Mouse (Mus musculus): ENCODE results near the gene Il18bp.

Il18bp gene

DNA sequence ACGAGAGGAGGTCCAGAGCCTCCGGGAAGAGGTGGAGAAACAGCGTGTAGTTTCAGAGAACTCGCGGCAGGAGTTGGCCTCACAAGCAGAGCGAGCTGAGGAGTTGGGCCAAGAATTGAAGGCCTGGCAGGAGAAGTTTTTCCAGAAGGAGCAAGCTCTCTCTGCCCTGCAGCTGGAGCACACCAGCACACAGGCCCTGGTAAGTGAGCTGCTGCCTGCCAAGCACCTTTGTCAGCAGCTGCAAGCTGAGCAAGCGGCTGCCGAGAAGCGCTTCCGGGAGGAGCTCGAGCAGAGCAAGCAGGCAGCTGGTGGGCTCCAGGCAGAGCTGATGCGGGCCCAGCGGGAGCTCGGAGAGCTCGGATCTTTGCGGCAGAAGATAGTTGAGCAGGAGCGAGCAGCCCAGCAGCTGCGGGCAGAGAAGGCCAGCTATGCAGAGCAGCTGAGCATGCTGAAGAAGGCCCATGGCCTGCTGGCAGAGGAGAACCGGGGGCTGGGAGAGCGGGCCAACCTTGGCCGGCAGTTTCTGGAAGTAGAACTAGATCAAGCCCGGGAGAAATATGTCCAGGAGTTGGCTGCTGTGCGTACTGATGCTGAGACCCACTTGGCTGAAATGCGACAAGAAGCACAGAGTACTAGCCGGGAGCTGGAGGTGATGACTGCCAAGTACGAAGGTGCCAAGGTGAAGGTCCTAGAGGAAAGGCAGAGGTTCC lies 17.4 kb downstream of the Il18bp start:
- no peak for DNase-seq (ENCODE audit: low read depth, low spot score)

DNA sequence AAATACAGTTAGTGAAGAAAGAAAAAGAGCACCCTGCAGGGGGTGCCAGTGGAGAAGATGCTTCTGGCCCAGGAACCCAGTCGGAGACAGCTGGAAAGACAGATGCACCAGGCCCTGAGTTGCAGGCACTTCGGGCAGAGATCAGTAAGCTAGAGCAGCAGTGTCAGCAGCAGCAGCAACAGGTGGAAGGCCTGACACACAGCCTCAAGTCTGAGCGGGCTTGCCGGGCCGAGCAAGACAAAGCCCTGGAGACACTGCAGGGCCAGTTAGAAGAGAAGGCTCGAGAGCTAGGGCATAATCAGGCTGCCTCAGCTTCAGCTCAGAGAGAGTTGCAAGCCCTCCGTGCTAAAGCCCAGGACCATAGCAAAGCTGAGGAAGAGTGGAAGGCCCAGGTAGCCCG lies 18.2 kb downstream of the Il18bp start:
- no peak for DNase-seq (ENCODE audit: low read depth, low spot score)

DNA sequence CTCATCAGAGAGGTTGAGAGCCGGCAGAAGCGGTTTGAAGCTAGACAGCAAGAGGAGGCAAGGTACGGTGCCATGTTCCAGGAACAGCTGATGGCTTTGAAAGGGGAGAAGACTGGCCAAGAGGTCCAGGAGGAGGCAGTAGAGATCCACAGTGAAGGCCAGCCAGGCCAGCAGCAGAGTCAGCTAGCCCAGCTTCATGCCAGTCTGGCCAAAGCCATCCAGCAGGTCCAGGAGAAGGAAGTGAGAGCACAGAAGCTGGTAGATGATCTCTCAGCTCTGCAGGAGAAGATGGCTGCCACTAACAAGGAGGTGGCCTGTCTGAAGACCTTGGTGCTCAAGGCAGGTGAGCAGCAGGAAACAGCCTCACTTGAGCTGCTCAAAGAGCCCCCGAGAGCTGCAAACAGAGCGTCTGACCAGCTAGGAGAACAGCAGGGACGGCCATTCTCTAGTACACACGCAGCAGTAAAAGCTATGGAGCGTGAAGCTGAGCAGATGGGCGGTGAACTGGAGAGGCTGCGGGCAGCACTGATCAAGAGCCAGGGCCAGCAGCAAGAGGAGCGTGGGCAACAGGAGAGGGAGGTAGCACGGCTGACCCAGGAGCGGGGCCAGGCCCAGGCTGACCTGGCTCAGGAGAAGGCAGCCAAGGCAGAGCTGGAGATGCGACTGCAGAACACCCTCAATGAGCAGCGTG lies 18.9 kb downstream of the Il18bp start:
- no peak for DNase-seq (ENCODE audit: low read depth, low spot score)

DNA sequence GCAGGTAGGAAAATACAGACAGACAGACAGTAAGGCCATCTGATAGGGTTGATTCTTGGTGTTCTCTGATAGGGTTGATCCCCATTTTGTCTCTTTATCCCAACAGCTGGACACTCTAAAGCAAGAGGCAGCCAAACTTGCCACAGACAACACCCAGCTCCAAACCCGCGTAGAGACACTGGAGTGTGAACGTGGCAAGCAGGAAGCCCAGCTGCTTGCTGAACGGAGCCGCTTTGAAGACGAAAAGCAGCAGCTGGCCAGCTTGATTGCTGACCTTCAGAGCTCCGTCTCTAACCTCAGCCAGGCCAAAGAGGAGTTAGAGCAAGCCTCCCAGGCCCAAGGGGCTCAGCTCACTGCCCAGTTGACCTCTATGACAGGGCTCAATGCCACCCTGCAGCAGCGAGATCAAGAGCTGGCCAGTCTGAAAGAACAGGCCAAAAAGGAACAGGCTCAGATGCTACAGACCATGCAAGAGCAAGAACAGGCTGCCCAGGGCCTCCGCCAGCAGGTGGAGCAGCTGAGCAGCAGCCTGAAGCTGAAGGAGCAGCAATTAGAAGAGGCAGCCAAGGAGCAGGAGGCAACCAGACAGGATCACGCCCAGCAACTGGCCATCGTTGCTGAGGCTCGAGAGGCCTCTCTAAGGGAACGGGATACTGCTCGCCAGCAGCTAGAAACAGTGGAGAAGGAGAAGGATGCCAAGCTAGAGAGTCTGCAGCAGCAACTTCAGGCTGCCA lies 20.1 kb downstream of the Il18bp start:
- peak; percentile 75 for DNase-seq (ENCODE audit: low read depth, low spot score)

DNA sequence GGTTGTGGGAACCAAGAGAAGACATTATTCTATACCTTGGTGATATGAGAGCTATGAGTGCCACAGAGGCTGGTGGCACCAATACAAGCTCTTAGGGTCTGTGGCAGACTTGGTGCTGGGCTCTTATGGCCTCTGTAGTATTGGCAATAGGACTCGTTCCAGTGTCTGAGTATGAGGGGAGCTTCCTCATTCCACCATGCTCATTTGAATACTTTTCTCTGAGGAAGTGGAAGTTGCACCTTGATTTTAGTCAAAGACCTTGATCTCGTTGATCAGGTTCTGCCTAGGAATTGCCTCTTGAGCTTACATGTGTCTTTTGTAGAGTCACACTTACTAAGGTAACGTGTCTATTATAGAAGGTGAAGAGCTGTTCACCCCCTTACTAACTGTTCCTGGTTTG lies 24.2 kb downstream of the Il18bp start:
- DNase-seq (ENCODE audit: low read depth, low spot score): no peak

DNA sequence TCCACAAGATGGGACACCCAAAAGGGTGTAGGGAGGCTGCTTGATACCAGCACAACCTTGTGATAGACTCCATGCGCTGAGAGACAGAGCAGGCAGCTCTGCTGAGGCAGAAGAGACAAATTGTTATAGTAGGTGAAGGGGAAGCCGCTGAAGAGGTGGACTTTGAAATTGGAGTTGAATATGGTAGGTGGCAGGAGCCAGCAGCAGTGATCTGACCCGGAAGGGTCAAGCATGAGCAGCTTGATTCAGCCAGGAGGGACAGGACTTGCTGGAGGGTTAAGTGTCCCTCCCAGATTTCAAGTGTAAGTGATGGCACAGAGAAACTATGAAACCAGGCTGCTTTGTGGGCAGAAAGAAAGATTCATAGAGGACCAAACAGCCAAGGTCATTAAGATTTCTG lies 33.4 kb downstream of the Il18bp start:
- DNase-seq (ENCODE audit: low read depth, low spot score): no peak

DNA sequence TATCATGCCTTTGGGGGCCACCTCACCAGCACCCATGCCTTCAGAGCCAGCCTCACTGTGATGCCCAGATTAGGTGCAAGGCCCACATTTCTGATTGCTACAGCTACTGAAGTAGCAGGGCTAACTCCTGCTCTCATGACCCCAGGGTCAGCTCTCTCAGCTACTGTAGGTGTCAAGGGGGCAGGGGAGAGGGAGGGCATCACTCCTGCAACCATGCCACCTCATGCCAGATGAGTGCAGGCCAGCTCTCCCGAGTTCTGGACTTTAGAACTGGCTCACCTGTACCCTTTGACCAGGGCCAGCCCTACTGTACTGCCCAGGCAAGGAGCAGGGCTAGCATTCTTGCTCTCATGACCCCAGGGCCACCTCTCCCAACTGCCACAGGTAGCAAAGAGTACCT lies 35.8 kb downstream of the Il18bp start:
- DNase-seq (ENCODE audit: low read depth, low spot score): no peak

DNA sequence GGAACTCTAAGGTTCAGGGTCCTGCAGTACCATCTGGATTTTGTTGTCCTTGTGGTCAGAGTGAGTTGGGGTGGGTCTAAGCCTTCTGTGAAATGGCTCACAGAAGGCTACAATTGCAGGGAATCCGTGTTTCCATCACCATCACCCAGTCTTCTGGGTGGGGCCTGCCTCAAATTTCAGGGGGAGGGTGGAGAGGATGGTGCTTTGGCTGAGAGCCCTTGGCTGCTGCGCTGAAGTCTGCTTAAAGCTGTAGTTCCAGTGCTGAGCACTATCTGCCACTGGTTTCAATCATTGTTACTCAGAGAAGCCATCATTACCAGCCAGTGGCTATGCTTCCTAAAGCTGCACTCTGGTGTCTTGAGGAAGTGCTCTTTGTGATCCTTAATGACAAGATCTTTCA lies 44.0 kb downstream of the Il18bp start:
- DNase-seq (ENCODE audit: low read depth, low spot score): peak; percentile 70

DNA sequence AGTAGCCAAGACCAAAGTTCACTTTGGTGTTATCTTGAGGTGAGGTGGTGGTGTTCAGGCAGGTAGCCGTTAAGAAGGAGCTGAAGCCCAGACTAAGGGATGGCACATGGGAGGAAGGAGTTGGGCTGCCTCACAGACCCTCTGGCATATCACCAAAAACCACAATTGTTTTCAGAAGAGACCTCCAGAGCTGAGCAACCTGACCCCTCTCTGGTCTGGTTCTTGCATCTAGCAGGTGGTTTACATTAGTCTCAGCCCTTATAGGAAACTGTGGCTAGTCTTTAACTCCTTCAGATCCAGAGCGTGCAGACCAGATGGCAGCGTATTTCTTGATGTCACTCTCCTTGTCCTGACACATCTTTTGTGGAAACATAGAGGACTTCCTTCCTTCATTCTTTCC lies 44.8 kb downstream of the Il18bp start:
- peak; percentile 40 for DNase-seq (ENCODE audit: low read depth, low spot score)

DNA sequence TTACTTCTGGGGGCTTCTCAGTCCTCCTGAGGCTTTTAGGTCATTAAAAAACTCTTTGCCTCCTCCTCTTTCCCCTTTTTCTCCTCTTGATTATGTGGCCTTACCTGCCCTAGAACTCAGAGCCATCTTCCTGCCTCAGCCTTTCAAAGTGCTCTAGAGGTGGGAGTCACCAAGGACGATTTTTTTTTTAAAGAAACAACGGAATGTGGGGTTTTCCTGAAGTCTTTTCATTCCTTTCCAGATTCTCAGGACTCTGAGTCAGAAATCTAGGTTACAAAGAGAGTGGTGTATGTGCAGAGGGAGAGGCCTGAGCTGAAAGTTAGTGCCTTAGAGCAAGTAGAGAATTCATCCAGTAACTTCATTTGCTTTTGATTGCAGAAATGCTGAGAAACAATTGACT lies 46.8 kb downstream of the Il18bp start:
- DNase-seq (ENCODE audit: low read depth, low spot score): peak; percentile 83

DNA sequence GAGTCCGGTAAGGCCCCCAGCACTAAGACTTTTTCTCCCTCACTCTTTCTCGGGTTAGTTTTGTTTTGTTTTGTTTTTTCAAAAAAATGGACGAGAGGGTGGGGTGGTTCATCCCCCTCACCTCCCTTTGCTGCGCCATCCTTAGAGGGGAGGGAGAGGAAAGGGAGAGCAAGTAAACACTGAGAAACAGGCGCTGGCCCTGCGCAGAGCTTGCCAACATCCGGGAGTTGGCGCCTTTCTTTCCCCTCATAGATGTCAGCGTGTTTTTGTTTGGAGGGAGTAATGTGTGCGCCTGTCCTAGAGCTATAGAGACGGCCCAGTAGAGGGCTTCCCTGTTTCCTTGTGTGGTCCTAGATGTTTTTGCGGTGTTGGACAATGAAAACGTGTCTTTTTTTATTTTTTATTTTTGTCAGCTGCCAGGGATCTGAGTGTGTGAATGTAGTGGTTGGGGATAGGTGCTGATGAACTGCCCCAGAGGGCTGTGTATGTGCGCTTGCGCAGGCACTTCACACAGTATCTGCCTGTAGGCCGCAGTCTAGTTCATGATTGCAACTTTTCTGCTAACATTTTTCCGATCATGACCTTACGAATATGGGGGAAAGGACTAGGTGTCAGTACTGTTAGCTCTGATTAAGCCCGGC lies 47.5 kb downstream of the Il18bp start:
- peak; percentile 76 for DNase-seq (ENCODE audit: low read depth, low spot score)

DNA sequence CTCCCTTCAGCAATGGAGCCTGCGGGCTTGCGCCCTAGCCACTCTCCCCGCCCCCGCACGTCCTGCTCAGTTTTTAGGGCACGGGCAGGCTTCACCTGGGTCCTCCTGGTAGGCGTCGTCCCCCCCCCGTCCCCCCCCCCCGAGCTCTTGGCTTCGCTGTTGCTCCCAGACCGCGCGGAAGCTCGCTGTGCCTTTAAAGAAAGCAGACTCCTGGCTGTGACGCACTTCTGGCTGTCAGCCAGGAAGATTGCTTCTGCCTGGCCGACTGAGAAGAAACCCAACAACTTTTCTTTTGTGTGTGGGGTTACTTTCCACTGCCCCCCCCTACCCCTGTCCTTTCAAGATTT lies 48.1 kb downstream of the Il18bp start:
- peak; percentile 93 for DNase-seq (ENCODE audit: low read depth, low spot score)

DNA sequence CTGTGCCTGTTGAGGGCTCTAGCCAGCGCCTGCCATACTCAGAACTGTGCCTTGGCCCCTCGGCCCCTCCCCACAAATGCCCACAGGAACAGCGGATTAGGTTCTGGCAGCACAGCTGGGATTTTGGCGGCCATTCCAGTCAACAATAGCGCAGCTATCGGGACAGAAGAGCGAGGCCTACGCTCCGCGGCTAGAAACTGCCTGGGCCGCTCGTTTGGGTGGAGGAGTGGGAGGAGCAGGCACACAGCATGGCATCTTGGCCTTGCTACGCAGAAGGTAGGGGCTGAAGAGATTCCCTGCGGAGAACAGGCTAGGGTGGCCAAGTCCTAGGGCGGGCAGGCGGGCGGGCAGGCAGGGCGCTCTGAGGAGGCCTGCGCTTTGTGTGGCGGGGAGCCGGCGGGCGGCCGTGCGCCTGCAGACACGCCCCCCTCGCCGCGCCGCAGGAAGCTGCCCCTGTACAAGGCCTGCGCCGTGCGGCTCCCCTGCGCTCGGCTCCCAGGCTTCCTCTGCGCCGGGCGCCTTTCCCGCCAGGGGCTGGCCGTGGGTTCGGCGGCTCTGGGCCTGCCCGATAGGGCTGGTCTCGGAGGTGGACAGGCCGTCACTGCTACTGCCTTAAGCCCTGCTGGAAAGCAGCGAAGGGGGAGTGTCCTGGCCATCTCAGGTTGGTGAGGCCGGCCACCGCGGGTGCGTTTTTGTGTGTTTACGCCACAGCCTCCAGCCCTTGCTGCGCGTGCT lies 48.6 kb downstream of the Il18bp start:
- peak; percentile 82 for DNase-seq (ENCODE audit: low read depth, low spot score)

DNA sequence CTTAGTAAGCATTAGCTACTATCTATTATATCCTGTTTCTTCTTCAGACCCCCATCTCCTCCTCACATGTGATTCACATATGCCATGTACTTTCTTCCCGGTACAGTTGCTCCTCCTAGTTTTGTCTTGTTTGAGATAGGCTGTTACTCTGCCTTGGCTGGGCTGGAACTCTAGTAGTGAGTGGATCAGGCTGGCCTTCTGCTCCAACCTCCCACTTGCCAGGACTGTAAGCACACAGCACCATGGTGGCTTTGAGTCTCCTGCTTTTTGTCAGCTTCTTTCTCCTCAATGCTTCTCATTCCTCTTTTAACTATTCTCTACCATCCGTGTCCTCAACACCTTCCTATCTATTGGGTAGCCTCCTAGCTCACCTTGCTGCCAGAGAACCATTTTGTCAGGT lies 49.7 kb downstream of the Il18bp start:
- no peak for DNase-seq (ENCODE audit: low read depth, low spot score)

DNA sequence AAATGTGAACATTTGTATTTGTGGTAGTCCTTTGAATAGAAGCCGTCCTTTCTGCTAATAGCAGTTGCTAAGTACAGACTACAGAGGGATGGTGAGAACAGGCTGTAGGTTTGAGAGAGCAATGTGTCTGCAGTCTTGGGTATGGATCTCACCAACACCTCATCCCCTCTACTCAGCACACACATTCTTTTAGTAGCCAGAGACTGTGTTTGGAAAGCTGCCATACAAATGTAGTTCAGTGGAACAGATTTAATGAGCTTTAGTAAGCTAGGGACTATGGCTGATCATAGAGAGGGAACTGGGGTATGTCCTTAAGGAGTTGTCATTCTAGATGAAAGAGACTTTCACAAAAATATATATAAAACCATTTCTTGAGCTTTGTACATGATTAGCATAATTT lies 51.2 kb downstream of the Il18bp start:
- DNase-seq (ENCODE audit: low read depth, low spot score): no peak

DNA sequence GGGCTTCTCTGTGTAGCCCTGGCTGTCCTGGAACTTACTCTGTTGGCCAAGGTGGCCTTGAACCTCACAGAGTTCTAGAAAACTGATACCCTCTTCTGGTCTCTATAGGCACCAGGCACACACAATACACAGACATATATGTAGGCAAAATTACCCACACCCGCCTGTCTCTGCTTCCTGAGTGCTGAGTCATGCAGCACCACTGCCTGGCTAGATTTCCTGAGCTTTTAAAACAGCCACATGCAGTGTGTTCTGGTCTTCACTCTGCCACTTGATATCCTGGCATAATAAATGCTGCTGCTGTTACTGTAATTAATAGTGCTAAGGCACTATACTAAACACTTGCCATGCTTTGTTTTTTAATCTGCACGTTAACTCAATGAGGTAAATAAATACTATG lies 52.9 kb downstream of the Il18bp start:
- DNase-seq (ENCODE audit: low read depth, low spot score): peak; percentile 64
